Mouse (Mus musculus): ENCODE results near the gene Akt1s1.

The Akt1s1 gene

GRCm38 (mm10) chr7:44826771-44827170 is 22.0 kb upstream of the Akt1s1 start:
- no peak for DNase-seq

GRCm38 (mm10) chr7:44828706-44829105 is 20.1 kb upstream of the Akt1s1 start:
- no peak for DNase-seq

DNA sequence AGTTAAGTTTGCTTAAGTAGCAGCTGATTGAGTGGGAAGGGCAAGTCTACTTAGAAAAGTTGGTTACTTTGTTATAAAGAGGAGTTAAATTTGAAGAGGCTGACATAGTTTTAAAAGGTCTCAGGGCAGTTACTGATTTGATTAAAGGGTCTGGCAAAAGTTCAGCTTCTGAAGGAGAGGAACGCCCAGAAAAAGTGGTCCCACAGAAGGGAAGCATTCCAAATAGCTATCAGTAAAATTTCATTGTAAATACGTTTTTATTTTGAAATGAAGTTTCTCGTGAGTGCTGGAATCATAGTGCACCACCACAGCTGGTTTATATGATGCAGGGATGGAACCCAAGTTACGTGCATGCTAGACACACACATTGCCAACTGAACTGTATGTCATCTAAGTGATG is 16.0 kb upstream of the Akt1s1 start:
- DNase-seq = no peak

GRCm38 (mm10) chr7:44835373-44836015 is 13.3 kb upstream of the Akt1s1 start:
- no peak for DNase-seq

GRCm38 (mm10) chr7:44836016-44836404 is 12.8 kb upstream of the Akt1s1 start:
- no peak for DNase-seq

GRCm38 (mm10) chr7:44836423-44837053 is 12.3 kb upstream of the Akt1s1 start:
- DNase-seq = no peak

GRCm38 (mm10) chr7:44838073-44838472 is 10.7 kb upstream of the Akt1s1 start:
- no peak for DNase-seq

DNA sequence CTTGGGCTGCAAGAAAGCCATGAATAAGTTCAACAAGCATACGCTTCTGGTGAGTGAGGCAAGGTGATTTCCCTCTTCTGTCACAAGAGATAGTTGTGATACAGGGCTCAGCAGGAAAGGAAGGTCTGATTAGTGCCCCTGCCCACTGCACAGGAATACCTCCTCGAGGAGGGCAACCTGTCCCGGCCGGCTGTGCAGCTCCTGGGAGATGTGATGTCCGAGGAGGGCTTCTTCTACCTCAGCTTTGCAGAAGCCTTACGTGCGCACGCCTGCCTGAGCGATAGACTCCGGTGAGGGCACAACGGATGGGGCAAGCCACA is 9.7 kb upstream of the Akt1s1 start:
- no peak for DNase-seq

DNA sequence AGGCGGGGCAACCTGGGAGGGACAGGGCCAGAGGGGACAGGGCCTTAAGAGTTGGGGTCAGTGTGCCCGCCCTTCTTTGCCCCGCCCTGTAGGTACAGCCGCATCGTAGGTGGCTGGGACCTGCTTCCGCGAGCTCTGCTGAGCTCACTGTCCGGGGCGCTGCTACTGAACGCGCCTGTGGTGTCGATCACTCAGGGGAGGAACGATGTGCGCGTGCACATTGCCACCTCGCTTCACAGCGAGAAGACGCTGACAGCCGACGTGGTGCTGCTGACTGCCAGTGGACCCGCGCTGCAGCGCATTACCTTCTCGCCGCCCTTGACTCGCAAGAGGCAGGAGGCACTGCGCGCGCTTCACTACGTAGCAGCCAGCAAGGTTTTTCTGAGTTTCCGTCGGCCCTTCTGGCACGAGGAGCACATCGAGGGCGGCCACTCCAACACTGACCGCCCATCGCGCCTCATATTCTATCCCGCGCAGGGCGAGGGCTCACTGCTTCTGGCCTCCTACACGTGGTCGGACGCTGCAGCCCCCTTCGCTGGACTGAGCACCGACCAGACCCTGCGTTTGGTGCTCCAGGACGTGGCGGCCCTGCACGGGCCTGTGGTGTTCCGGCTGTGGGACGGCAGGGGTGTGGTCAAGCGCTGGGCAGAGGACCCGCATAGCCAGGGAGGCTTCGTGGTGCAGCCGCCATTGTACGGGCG is 9.2 kb upstream of the Akt1s1 start:
- DNase-seq = no peak

GRCm38 (mm10) chr7:44840426-44840825 is 8.4 kb upstream of the Akt1s1 start:
- no peak for DNase-seq

GRCm38 (mm10) chr7:44841825-44842463 is 6.8 kb upstream of the Akt1s1 start:
- DNase-seq = no peak

DNA sequence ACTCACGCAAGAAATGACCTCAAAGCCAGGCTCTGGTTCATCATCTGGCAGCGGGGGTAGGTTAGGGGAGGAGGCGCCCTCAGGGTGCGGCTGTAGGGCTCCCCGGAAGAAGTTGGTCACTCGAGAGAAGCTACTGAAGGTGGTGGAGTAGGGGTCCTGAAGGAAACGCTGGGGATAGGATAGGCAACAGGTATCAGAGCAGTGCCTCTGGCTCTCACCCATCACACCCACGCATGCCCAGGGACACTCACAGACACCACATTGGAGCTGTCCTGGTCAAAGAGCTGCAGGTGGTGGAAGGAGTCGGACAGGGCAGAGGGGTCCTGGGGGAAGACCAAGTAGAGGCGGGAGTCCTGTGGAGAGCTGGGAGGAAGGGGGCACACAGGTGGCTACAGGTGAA is 3.8 kb upstream of the Akt1s1 start:
- DNase-seq = no peak

- peak; percentile 39 for DNase-seq
Observed at GRCm38 (mm10) chr7:44846804-44847203, 2.0 kb upstream of the Akt1s1 start.

DNA sequence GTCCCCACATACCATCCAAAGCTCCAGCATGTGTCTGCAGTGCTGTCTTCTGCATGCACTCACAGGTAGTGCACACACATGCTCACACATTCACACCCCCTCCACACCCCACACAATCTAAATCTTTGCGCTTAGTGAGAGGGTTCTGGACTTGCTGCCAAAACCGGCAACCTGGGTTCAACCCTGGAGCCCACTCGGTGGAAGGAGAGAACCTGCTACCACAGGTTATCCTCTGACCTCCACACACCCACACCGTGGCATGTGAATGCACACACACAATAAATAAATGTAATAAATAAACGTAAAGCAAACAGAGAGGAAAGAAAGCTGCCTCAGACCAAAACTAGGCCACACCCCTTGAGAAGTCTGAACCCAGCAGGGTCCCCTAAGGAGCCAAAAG is 1.0 kb upstream of the Akt1s1 start:
- DNase-seq = peak; percentile 38

GRCm38 (mm10) chr7:44849416-44850111 is 773 bp downstream of the Akt1s1 start:
- peak; percentile 88 for DNase-seq

DNA sequence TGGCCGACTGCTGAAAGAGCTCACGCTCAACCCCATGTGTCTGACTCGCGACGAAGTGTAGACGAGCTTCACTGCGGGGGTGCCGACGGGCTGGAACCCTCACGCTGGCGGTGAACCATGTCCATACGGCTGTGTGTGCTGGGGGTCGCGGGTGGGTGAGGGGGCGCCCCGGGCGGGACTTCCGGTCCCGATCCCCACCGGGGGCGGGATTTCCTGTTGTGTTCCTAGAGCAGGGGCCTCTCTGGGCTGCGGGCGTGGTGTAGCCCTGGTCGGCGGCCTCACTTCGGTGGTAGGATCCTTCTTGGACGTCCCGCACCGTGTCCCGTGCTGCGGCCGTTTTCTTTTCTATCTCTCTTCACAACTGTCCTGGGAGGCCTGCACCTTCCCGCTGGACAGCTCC is 1.4 kb downstream of the Akt1s1 start:
- DNase-seq = no peak

DNA sequence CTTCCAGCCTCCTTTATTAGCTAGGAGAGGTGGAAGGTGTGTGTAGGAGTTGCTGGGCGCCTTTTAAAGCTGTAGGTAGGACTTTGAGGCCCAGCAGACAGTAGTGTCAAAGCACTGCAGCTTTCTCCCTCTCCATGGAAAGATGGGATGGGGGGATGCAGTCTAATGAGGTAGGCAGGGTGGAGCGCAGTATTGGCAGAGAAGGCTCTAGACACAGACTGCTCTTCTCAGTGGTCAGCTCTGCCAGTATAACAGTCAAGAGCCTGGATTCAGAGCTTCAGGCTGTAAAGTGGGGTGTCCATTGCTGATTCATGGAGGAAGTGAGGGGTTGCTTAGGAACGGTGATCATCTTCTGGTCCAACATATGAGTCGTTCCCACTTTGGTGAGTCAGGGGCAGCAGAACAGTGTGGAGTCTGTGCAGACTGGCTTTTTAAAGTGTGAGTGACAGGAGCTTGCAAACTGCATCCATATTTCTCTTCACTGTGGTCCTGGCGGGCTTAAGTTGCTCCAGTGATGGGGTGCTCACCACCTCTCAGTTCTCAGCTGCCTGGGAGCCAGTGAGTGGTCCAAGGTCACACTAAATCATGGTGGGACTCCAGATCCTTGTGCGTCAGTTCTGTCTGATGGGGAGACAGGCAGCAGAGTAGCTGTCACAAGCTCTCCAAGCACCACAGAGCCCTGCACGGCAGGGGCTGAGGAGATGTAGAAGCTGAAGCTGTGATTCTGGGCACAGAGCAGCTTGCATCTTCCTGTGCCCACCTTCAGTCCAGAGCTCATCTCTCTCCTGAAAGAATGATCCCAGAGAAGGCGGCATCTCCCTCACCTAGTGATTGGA is 2.2 kb downstream of the Akt1s1 start:
- DNase-seq = peak; percentile 35

GRCm38 (mm10) chr7:44851625-44852234 is 2.9 kb downstream of the Akt1s1 start:
- no peak for DNase-seq

DNA sequence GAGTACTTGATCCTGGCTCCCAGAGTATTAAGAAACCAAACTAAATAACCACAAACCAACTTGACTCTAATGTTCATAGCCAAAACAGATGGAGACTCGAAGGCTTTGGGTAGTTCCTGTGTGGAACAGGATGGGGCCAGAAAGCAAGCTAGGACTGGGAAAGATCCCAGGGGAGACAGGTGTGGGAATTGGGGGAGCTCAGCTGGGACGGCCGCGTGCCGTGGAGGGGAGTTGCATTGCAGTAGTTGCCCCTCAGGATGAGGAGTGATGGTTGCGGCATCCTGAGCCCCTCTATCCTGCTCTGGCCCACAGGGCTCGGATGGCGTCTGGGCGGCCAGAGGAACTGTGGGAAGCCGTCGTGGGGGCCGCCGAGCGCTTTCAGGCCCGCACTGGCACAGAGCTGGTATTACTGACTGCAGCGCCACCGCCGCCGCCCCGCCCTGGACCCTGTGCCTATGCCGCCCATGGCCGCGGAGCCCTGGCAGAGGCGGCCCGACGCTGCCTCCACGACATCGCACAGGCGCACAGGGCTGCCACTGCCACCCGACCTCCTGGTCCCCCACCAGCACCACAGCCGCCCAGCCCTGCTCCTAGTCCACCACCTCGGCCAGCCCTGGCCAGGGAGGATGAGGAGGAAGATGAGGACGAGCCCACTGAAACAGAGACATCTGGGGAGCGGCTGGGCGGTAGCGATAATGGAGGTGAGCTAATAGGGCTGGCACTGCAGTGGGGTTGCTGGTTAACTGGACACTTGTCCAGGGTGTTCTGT is 3.7 kb downstream of the Akt1s1 start:
- DNase-seq = no peak

- no peak for DNase-seq
Observed at GRCm38 (mm10) chr7:44853065-44853464, 4.3 kb downstream of the Akt1s1 start.

Data from cerebellum, adult 8-10 months (tissue).